Mouse (Mus musculus) heart, embryonic 15.5 days (tissue): ENCODE measurements around the gene Il17re. TPM values are rescaled to one million over a fixed set of nuclear protein-coding genes. Genes with fewer than 3 reads are reported as not detected.

Experiments
- ATAC-seq: fragments of 200-750 bp; cut with Nextera tagmentation; replicated peaks from 2 replicates; pipeline ENCODE4 v1.8.0; 2017; ENCODE audit warnings: low read depth, moderate TSS enrichment; ENCODE audit not compliant: insufficient number of reproducible peaks, insufficient read depth, low FRiP score
- H3K27ac ChIP-seq: fragments of 300-500 bp; sonication (generic); 2 replicates; pipeline ENCODE4 v1.5.1; 2015; ENCODE audit warnings: mild to moderate bottlenecking, inconsistent platforms
- H3K27me3 ChIP-seq: fragments of 300-500 bp; sonication (generic); 2 replicates; pipeline ENCODE4 v1.6.1; 2015; ENCODE audit warnings: inconsistent platforms
- H3K36me3 ChIP-seq: fragments of 300-500 bp; sonication (generic); 2 replicates; pipeline ENCODE4 v1.6.1; 2015; ENCODE audit warnings: mild to moderate bottlenecking, inconsistent platforms
- H3K4me1 ChIP-seq: fragments of 300-500 bp; sonication (generic); replicated peaks from 2 replicates; pipeline ENCODE4 v1.6.1; 2015; ENCODE audit warnings: inconsistent platforms
- H3K4me2 ChIP-seq: fragments of 300-500 bp; sonication (generic); 2 replicates; pipeline ENCODE4 v1.6.1; 2015; ENCODE audit warnings: inconsistent platforms, mild to moderate bottlenecking, moderate library complexity
- H3K4me3 ChIP-seq: fragments of 300-500 bp; sonication (generic); 2 replicates; pipeline ENCODE4 v1.5.1; 2015; ENCODE audit warnings: mild to moderate bottlenecking, inconsistent platforms
- H3K9ac ChIP-seq: fragments of 300-500 bp; sonication (generic); 2 replicates; pipeline ENCODE4 v1.6.1; 2015; ENCODE audit warnings: mild to moderate bottlenecking, inconsistent platforms
- H3K9me3 ChIP-seq: fragments of 300-500 bp; sonication (generic); replicated peaks from 2 replicates; pipeline ENCODE4 v1.6.1; 2016; ENCODE audit warnings: inconsistent platforms
- WGBS: fragments of 180-500 bp; shearing (Covaris S2); methylation state at CpG from one replicate; pipeline ENCODE4 v1.1.7; 2015; ENCODE audit warnings: mixed read lengths; 5-methylcytosine and 5-hydroxymethylcytosine counted together
- microRNA-seq: library from miRNA; unstranded; fragments of <30 nt; microRNA quantifications from one replicate; pipeline ENCODE4, GENCODE M21; 2016
- polyA plus RNA-seq: library from polyadenylated mRNA; unstranded; fragments of >200 nt; fragmentation: Nextera tagmentation; extraction: Ambion mirVana; gene quantifications from 2 replicates; pipeline ENCODE4 v1.2.1, GENCODE M21; 2015

Gene Il17re
- polyA plus RNA-seq, 1 experiment from 2014 or later, result 1.4 TPM

- Histone ChIP-seq H3K4me2 (no peak overlapping the region), H3K4me3 (no peak overlapping the region), H3K9me3 (no peaks in the 10 kb centered on the region), H3K27ac (no peak overlapping the region), H3K4me1 (peaks cover 6% of the 10 kb centered on the region; the same call in 1 of the 2 replicates), H3K36me3 (peaks cover 7% of the 10 kb centered on the region; the same call in 1 of the 2 replicates), H3K9ac (no peak overlapping the region), H3K27me3 (no peaks in the 10 kb centered on the region)
- no peak for ATAC-seq
- 40% methylated on average over 7 of the region's 7 CpGs for WGBS
Measured at GRCm38 (mm10) chr6:113508272-113508946, 50.1 kb downstream of the Il17re start.

- Histone ChIP-seq H3K4me3 (no peak overlapping the region), H3K27ac (no peak overlapping the region), H3K27me3 (no peaks in the 10 kb centered on the region), H3K4me2 (no peak overlapping the region), H3K9me3 (no peaks in the 10 kb centered on the region), H3K9ac (no peak overlapping the region), H3K4me1 (peaks cover 6% of the 10 kb centered on the region; the same call in 1 of the 2 replicates), H3K36me3 (peaks cover 12% of the 10 kb centered on the region)
- WGBS, result 54% methylated on average over 5 of the region's 5 CpGs
- ATAC-seq, result no peak
Measured at GRCm38 (mm10) chr6:113508947-113509280, 50.6 kb downstream of the Il17re start.

GRCm38 (mm10) chr6:113513944-113514343 lies 55.7 kb downstream of the Il17re start:
- Histone ChIP-seq H3K4me1 (no peaks in the 10 kb centered on the region), H3K9ac (no peak overlapping the region), H3K27me3 (no peaks in the 10 kb centered on the region), H3K36me3 (peaks cover 62% of the 10 kb centered on the region), H3K27ac (no peak overlapping the region), H3K4me3 (no peak overlapping the region), H3K4me2 (no peak overlapping the region), H3K9me3 (no peaks in the 10 kb centered on the region)
- ATAC-seq, result no peak
- 93% methylated on average over 6 of the region's 6 CpGs for WGBS

- no peak overlapping the region for H3K9ac ChIP-seq
- no peak for ATAC-seq
- no peaks in the 10 kb centered on the region for H3K27me3 ChIP-seq
- no peaks in the 10 kb centered on the region for H3K9me3 ChIP-seq
- peaks cover 69% of the 10 kb centered on the region for H3K36me3 ChIP-seq
- H3K4me3 ChIP-seq, result no peak overlapping the region
- no peak overlapping the region for H3K4me2 ChIP-seq
- H3K27ac ChIP-seq, result no peak overlapping the region
- 97% methylated on average over 3 of the region's 3 CpGs for WGBS
- no peaks in the 10 kb centered on the region for H3K4me1 ChIP-seq
Measured at GRCm38 (mm10) chr6:113514600-113514999, 56.3 kb downstream of the Il17re start.

GRCm38 (mm10) chr6:113517434-113518080 lies 59.3 kb downstream of the Il17re start:
- Histone ChIP-seq H3K27ac (no peak overlapping the region), H3K9me3 (no peaks in the 10 kb centered on the region), H3K36me3 (peaks cover 95% of the 10 kb centered on the region), H3K4me3 (no peak overlapping the region), H3K9ac (no peak overlapping the region), H3K27me3 (no peaks in the 10 kb centered on the region), H3K4me2 (no peak overlapping the region), H3K4me1 (no peaks in the 10 kb centered on the region)
- WGBS, result 80% methylated on average over 8 of the region's 8 CpGs
- ATAC-seq, result no peak; the same call in 1 of the 2 replicates

Small RNA genes within 50 kb of the gene (microRNA-seq; reads per million reads assigned to microRNA genes)
- not detected for gene Gm24387

Other genes with a start within 250 kb of the Il17re start
- gene Mtmr14, start 220.6 kb upstream of the Il17re start, polyA plus RNA-seq, result 20.8 and 26.7 TPM in 2 replicates
- 0.25 TPM in 1 of 2 replicates, not detected in the other for gene Cpne9, start 176.2 kb upstream of the Il17re start, polyA plus RNA-seq
- gene Brpf1, start 151.3 kb upstream of the Il17re start, polyA plus RNA-seq, result 9.0 and 12.0 TPM in 2 replicates
- 6.1 and 9.6 TPM in 2 replicates for gene Ogg1, start 131.5 kb upstream of the Il17re start, polyA plus RNA-seq
- gene Camk1, start 114.5 kb upstream of the Il17re start, polyA plus RNA-seq, result 110 and 122 TPM in 2 replicates
- gene Tada3, start 80.6 kb upstream of the Il17re start, polyA plus RNA-seq, result 36.1 and 43.9 TPM in 2 replicates
- 232 and 253 TPM in 2 replicates for gene Arpc4, start 80.4 kb upstream of the Il17re start, polyA plus RNA-seq
- 1.4 and 2.0 TPM in 2 replicates for gene Ttll3, start 69.2 kb upstream of the Il17re start, polyA plus RNA-seq
- gene Rpusd3, start 39.1 kb upstream of the Il17re start, polyA plus RNA-seq, result 9.5 and 16.1 TPM in 2 replicates
- gene Cidec, start 22.7 kb upstream of the Il17re start, polyA plus RNA-seq, result not detected in 2 replicates
- gene Jagn1, start 15.9 kb upstream of the Il17re start, polyA plus RNA-seq, result 57.4 and 64.0 TPM in 2 replicates
- 11.5 and 15.6 TPM in 2 replicates for gene Il17rc, start 12.9 kb downstream of the Il17re start, polyA plus RNA-seq
- 38.3 and 44.3 TPM in 2 replicates for gene Creld1, start 24.8 kb downstream of the Il17re start, polyA plus RNA-seq
- gene Prrt3, start 43.4 kb downstream of the Il17re start, polyA plus RNA-seq, result 0.18 and 0.33 TPM in 2 replicates
- gene Emc3, start 73.2 kb downstream of the Il17re start, polyA plus RNA-seq, result 84.7 and 90.0 TPM in 2 replicates
- gene Fancd2, start 73.2 kb downstream of the Il17re start, polyA plus RNA-seq, result 7.8 and 7.9 TPM in 2 replicates
- gene Fancd2os, start 142.2 kb downstream of the Il17re start, polyA plus RNA-seq, result 0.15 TPM in 1 of 2 replicates, not detected in the other
- 159 and 162 TPM in 2 replicates for gene Brk1, start 146.3 kb downstream of the Il17re start, polyA plus RNA-seq
- gene Vhl, start 165.5 kb downstream of the Il17re start, polyA plus RNA-seq, result 25.6 and 31.0 TPM in 2 replicates
- gene Irak2, start 180.0 kb downstream of the Il17re start, polyA plus RNA-seq, result 4.7 and 5.6 TPM in 2 replicates
- 0.77 and 0.85 TPM in 2 replicates for gene Tatdn2, start 238.6 kb downstream of the Il17re start, polyA plus RNA-seq